Mouse (Mus musculus) adipocyte (in vitro differentiated cells): ENCODE data around the gene Gm49325.

Experiments
- DNase-seq: peaks from one replicate; pipeline ENCODE4 v3.0.0-alpha.2; 2016; ENCODE audit warnings: low spot score

The Gm49325 gene

DNA sequence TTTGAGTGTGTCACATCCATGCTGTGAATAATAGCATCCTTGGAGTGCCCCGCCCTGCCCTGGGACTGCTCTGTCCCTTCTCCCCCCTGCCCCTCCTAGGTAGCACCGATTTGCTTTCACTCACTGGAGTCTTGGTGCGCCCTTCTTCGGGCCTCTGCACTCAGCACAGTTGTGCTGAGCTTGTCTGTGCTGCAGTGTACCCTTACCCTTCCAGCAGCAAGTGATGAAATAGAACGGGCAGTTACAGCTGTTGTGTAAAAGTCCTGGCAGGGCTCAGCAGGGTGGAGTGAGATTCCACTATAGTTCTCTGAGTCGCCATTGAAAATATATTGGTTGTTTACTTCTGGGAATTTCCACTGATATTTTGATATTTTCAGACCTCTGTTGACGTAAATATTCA, 20.0 kb downstream of the Gm49325 start:
- peak; percentile 84 for DNase-seq

DNA sequence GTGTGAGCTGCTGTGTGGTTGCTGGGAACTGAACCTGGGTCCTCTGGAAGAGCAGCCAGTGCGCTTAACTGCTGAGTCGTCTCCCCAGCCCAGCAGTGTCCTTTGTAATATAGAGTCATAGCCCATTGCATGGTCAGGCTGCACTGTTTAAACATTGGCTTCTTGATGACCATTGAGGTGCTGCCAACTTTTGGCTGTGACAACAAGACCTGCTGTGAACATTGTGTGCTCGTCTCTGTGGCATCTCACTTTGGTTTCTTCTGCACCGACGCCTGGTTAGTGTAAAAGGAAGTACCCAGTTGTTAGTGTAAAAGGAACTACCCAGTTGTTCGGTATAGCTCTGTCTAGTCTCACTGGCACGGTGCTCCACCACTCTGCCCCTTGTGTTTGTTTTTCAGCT, 20.6 kb downstream of the Gm49325 start:
- peak; percentile 63 for DNase-seq

DNA sequence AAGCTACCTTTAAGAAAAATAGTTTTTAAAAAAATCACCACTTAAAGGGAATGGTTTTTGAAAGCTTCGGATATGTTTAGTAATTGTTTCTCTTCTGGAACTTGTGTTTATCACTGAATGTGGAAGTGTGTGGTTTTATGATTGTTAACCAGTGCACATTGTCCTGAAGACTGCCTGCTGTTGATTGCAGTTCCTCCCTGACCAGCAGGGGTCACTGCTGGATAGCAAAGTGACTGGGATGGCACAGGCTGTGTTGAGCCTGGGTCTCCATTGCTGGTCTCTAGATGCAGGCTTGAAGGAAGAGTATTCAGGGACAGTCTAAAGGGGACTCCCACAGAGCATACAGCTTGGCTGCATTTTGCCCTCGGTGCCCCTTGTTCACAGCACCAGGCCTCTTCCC, 21.5 kb downstream of the Gm49325 start:
- peak; percentile 88 for DNase-seq

DNA sequence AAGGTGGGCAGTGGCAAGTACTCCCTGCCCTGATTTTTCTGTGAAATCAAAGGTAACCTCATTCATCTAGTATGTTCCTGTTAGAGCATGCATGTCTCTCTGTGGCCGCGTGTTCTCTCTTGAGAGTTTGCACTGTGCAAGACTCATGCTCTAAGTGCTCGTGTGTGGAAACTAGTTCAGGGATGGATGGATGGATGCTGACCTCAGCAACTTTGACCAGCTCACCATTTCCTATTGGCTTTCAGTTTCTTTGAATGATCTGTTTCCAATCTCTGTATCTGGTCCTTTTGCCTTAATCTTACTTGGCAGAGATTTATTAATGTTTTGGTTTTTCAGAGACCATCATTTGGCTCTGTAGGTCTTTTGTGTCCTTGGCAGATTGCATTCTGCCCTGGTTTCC, 23.2 kb downstream of the Gm49325 start:
- DNase-seq = no peak

DNA sequence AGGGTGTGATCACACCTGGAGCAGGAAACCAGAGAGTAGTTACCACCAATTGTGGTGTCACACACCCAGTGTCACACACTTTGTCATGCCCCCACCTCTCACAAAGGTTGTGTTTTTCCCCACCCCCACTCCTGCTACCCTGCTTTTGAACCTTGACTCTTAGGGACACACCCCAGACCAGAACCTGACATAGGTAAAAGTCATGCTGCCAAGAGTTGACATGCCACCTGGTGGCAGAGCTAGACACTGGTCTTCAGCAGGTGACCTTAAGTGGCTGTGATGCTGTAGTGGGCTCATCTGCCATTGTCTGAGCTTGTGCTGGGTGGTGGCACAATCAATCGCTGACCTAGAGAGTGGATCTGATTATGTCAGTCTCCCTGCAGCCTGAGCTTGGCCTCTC, 24.0 kb downstream of the Gm49325 start:
- no peak for DNase-seq

DNA sequence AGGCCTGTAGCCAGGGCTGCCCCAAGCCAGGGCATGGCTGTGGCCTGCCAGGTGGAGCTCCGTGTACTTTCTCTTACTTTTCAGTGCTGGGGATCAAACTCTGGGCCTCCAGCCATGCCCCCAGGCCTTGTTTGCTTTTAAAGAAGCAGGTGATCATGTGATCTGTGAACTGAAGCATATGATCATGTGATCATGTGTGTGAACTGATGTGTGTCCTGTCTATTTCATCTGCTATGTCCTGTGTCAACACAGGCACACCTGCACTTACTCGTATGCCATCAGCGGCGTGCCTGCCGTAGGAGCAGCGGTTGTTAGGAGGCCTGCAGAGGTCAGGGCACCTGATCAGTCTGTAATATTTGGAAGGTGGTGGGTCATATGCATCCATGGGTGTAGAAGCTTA, 28.0 kb downstream of the Gm49325 start:
- no peak for DNase-seq

DNA sequence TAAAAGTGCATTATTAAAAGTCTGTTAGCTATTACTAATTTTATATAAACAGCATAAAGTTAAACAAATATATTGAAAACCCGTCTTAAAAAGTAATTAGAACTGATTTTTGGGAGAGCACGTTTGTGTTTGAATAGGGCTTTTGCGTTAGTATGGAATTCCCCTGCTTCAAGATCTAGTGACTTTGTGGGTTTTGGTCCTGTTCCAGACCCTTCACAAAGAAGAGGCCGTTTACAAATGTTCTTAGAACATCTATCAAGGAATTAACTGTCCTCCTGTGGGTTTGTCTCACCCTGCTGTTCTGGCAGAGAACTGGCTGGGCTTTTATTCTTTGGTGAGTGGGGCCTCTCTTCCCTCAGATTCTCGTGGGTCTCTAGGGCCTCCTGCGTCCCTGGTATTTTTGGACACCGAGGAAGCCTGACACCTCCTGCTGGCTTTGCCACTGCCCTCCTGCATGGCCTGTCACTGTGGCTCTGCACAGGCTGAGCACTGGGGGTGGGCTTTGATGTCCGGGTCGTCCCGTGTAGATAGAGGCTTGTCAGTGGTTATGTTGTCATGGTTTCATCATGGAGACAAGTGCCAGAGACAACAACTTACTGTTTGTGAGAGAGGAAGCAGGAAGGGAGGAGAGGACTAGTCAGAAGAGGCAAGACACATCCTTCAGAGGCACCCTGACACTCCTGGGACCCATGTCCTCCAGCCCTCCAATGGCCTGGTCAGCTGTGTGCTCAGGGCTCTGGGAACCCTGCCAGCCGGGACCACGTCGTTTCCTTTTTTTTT, 28.6 kb downstream of the Gm49325 start:
- DNase-seq = no peak

DNA sequence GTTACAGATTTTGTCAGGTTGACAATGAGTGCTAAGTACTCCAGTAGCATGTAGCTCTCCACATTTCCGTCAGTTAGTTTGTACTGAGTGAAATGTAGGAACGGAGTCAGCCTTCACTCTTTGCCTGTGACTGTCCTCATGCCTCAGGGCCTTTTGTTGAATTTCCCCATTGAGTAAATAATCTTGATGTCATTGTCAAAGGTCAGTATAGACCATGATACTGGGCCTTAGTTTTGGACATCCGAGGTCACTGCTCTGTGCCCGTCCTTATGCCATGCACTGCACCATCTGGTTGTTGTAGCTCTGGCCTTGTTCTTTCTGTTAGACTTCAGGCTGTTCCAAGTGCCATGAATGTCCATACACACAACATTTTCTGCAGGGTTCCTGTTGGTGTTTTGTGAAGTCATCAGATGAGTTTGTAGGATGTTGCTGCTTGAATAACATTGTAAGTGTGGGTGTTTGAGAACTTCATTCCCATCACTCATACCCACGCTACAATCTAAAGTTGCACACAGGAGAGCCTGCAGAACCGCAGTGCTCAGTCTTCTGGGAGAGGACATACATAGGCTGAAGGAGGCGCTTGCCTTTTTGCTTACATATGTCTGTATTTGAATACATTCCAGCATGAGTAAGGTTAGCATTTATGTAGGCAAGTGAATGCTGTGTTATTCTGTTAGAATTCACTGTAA, 30.4 kb downstream of the Gm49325 start:
- no peak for DNase-seq

DNA sequence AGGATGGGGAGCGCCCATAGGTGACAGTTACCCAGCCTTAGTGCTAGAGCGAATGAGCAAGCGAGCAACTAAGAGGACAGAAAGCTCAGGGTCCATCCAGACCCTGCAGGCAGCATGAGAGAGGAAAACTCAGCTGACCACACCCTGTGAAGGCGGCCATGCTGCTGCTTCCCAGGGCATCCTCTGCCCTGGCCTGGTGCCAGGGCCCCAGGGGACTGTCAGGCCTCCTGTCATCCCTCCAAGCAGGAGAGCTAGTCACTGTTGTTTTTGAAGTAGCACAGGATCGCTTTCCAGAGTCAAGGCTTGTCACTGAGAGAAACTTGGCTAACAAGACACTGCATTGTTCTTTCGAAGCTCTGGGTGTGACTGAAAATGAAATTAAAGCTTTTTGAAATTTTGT, 33.0 kb downstream of the Gm49325 start:
- DNase-seq = peak; percentile 60

DNA sequence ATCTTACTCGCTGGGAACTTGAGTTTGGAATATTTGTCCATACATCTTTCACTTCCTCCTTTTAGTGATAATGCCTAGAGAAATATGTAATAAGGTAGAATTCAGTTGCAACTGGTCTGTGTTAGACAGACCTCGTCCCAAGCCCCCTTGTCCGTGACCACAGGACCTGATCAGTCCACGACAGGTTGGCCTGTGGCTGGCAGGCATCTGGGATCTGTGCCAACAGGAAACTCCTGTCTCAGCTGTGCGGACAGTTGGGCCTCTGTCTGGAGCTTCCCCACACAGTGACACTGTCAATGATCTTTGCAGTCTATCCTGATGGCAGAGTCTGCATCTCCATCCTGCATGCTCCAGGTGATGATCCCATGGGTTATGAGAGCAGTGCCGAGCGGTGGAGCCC, 37.2 kb downstream of the Gm49325 start:
- no peak for DNase-seq

DNA sequence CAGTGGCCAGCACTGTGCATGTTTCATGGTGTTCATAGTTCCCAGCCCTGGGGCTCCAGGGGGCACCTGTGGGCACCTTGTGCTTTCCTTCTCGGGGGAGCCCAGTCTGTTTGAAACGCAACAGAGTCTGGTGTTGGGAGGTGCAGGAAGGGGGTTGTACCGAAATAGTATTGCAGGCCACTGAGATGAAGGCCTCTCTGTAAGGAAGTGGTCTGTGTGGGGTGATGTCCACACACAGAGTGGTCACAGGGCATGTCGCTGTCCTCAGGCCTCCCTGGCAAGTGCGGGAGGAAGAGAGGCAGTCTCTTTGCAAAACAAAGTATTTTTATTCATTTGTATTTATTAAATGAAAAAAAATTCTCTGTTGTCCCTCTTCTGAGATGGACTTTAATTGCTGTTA, 39.6 kb downstream of the Gm49325 start:
- no peak for DNase-seq

DNA sequence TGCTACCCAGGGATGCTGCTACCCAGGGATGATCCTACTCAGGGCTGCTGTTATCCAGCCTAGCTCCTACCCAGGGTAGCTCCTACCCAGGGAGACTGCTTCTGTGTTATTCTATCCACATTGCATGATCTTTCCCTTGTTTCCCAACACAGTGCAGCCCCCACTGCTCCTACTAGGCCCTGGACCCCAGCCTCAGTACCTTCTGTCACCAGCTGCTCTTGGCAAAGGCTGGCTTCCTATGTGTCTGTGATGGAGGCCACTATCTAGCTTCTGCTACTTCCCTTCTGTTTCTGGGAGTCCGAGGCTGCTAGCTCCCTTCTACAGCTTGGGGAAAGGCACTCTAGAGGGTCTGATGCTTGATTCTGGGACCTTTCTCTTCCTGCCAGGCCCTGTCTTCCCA, 41.5 kb downstream of the Gm49325 start:
- DNase-seq = no peak

DNA sequence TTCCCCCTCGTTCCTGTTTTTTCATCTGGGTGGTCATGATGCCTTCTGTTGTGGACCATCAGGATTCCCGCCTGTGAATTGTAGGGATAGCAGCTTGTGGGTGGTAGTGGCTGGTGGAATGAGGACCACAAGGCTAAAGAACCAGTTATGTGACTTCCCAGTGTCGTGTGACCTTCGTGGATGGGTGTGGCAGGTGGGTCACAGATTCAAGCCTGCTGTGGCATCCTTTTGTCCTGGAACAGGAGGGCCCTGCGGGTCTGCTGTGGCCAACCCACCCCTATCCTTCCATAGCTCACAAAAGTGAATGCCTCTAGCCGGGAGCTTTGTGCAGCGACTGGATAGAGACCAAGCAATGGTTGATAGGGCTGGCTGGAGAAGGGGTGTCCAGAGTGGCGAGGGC, 41.9 kb downstream of the Gm49325 start:
- no peak for DNase-seq

DNA sequence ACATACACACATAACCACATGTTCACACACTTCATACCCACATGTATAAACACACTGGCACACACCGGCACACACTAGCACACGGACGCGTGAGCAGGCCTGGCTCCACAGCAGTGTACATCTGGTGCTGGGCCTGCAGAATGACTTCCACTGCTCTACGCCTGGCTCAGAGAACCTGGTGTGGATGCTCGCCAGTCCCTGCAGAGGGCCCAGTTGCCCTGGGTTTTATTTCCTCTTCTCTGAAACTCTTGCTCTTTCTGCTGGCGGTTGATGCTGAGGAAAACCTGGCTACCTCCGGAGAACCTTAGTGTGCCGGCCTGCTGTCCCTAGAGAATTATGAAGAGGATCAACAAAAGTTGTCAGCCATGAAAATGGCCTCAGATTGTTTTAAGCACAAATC, 46.0 kb downstream of the Gm49325 start:
- no peak for DNase-seq

DNA sequence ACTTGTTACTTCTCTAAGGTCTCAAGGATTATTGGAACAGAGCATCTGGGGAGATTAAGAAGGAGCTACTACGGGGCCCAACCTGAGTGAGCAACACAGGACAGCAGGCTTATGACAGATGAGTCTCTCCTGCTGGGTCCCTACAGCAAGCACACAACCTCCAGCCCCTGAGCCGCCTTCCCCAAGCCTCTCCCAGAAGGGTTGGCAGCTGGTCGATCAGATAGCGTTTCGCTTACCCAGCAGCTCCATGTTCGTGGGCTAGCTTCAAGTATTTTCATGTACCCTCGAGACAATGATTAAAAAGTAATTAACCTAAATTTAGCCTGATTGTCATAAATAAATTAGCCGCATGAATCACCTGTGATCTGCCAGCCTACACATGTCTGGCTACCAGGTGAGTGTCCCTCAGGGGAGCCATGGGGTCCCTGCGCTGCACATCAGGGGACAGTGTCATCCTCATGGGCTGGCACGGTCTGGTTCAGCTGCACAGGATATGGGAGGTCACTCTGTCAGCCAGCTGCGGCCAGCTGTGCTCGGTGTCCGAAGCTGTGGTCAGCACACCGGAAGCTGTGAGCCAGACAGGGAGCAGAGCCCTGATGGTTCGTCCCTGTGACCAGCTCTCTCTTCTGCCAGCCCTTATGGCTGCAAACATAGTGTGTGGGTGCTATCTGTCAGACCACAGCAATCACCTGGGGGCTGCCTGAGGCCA, 52.4 kb downstream of the Gm49325 start:
- no peak for DNase-seq

DNA sequence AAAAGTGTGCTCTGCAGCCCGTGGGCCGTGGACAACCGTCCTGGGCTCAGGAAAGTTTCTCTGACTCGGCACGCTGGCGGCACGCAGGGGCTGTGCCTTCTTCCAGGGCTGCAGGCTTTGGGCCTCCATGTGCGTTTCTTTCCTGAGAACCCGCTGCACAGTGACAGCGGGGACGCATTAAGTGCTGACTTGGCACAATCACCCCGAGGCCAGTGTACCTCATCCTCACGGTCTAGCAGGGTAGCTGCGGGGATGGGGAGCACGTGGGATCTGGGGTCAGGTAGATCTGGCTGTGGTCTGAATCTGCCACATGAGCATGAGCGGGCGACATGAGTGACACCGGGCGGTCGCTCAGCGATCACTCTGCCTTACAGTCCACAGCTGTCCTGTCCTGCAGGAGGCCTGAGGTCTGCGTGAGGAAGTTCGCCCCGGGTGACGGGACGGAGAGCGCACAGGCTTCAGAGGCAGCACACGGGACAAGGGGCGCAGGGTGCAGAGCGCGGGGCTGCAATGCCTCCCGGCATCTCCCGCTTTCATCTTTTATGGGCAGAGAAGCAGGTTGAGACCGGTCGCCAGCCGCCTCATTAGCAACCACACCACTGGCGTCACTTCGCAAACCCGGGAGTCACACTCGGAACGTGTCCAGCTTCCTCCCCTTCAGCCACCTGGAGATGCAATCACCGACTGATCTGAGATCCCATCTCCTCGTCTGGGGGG, 58.1 kb downstream of the Gm49325 start:
- DNase-seq = no peak

DNA sequence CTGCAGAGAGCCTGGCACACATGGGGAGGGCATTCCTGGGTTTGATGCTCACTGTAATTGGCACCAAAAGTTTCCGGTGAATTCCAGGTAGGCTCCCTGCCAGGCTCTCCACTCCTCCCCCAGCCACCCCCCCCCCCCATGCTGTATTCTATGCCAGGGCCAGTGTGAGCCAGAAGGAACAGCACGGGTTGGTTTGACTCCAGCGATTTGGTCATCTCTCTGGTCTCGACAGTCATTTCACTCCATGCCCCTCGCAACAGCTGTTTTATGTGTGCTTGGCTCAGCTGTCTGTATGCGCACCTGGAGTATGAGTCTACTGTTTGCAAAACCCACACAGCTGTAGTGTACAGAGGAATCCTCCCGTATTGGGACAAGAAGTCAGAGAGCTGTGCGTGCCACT, 60.3 kb downstream of the Gm49325 start:
- DNase-seq = peak; percentile 70

DNA sequence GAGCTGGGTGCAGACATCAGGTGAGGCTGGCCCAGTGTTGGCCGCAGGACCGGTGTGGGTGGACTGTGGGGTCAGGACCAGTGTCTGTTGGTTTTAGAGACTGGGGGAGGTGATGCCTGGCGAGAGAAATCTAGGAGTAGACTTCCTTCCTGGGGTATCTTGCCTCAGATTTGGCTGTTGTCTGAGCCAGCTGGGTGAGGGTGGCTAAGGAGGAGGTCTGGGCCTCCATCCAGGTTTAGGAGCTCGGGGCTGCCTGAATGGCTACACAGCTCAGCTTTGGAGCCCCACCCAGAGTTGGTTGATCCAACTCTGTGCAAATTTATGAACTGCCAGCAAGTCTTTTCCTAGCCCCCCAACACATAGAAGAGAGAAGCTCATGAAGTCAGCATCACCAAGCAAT, 61.4 kb downstream of the Gm49325 start:
- DNase-seq = peak; percentile 52

DNA sequence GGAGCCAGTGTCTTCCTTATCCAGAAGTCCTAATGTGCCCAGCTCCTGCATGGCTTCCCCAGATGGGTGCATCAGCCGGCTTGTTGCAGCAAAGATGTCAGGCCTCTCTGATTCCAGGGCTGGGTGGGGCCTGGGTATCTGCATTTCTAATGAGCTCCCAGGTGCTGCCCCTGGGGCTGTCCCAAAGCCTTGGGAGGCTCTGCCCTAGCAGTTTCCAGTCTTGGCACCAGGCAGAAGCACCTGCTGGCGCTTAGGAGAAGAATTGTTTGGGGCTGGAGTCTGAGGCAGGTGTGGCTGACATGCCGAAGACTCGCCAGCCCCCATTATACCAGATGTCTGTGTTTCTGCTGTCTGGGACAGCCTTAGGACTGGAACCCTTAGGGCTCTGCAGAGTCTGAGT, 64.7 kb downstream of the Gm49325 start:
- DNase-seq = no peak

DNA sequence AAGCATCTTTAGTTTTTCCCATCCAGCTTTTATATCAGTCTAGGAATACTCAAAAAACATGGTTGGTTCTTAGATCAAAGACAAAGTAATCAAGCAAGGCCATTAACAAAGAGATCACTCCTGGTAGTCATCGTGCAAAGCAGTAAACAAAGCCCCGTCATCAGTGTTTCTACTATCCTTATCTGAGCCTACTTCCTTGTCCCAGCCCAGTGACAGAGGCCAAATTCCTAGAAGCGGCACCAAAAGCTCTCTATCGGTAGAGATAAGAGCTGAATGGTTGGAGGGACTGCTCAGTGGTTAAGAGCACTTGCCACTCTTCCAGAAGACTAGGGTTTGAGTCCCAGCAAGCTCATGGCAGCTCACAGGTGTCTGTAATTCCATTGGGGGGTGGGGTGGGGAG, 65.5 kb downstream of the Gm49325 start:
- DNase-seq = no peak

DNA sequence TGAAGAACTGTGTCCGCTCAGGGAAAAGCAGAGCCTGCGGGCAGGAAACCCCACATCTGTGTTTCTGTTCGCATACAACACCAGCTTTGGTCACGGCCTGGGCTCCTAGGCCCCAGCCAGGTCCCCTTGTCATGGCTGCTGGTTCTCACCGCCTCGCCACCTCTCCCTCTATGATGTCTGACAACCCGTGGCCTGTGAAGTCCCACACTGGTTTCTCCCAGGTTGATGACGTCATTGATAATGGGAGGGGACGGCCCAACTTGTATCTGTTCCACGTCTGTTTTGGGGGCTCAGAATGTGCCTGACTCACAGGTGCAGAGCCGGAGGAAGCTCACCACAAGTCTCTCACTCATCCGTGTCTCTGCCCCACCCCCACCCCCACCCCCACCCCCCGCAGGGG, 67.8 kb downstream of the Gm49325 start:
- DNase-seq = no peak

DNA sequence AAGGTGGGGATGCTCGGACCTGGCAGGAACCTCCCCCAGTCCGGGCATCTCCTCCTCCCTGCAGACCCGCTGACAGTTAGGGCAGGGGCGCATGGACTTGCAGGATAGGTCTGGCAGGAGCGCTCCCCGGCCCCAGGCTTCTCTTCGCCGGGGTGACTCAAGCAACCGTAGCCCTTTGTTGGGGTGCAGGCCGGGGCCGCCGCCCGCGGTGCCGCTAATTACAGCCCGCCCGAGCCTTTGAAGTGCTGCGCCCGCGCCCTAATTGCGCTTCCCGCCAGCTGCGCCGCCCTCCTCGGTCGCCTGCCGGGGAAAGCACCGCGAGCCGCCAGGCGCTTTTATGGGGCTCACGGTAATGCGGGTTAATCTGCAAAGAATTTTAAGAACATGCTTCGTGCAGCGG, 71.6 kb downstream of the Gm49325 start:
- no peak for DNase-seq

DNA sequence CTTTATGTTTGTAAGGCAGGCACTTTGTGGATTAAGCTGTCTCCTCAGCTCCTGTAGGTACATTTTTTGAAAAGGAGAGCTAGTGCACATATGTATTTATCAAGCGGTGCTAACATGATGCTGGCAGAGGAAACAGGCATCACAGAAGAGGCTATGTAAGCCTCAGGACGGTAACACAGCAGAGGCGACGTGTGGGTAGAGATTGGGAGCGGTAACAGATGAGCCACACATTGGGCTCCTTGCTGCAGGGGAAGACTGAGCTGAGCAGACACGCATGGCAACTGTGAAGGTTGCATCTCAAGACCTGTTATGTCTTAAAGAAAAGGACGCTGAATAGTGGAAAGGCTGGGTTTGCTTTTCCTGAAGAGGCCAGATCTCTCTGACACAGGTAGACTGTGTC, 77.0 kb downstream of the Gm49325 start:
- no peak for DNase-seq
